Mouse (Mus musculus): Measurements from ENCODE around the gene Bax.

- TF ChIP-seq CTCF (IDR thresholded peaks at IDR 0.05; ENCODE audit: low read depth, low read length): no peak
- TF ChIP-seq POLR2A (IDR thresholded peaks at IDR 0.05; ENCODE audit: borderline replicate concordance, low read depth, low read length): no peak
Observed at GRCm38 (mm10) chr7:45460860-45461314, 5.8 kb downstream of the Bax start.

Data from bone marrow macrophage, adult 2 months (primary cell).